Mouse (Mus musculus): ENCODE measurements around the gene Cd164l2.

Gene Cd164l2

DNA sequence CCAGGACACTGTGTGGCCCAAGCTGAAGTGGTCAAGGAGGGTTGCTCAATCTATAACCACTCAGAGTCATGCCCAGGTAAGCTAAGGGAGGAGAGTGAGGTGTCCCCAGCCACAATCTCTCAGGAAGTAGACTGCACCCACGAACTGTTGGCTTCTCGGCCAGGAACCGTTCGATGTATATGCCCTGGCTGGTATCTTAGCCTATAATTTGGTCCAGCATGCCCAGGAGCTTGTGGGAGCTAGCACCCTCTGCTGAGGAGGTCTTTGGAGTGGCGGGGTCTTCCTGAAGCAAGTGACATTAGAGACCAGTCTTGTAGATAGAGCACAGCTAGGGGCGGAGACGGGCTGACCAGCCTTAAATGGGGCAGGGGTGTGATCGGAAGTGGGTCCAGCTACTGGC is 9.8 kb downstream of the Cd164l2 start:
- DNase-seq (ENCODE audit: low spot score), result no peak

DNA sequence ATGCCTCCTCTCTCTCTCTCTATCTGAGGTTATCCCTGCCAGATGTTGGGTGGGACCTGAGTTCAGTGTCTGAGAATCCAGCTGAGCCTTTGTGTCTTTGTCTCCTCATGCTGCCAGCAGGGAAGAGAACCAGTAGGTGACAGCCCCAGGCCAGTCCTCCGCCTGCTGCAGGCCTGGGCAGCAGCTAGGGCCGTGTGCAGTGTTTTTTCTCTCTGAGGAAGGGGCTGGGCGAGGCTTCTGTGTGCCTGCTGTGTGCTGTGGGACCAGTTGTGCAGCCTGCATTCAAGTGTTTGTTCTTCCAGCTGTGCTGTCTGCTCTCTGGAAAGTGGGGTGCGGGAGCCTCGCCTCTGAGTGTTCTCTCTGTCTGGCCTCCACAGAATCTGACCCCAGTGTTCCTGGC is 11.9 kb downstream of the Cd164l2 start:
- no peak for DNase-seq (ENCODE audit: low spot score)

DNA sequence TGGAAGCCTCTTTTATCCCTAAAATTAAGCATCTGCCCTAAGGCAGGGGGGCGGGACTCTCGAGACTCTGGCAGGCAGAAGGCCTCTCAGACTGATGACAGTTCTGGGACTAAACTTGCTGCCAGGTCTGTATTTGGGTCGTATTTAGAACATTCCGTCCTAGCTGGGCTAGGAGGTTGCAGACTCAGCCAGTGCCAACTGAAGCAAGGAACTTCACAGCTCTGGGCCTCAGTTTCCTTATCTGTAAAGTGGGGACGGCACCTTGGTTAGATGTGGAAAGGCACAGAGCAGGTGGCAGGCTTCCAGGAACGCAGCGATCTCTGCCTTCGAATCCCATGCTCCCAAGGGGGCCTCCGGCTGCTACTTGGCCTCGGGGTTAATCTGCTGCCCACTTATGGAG is 14.1 kb downstream of the Cd164l2 start:
- DNase-seq (ENCODE audit: low spot score), result no peak

DNA sequence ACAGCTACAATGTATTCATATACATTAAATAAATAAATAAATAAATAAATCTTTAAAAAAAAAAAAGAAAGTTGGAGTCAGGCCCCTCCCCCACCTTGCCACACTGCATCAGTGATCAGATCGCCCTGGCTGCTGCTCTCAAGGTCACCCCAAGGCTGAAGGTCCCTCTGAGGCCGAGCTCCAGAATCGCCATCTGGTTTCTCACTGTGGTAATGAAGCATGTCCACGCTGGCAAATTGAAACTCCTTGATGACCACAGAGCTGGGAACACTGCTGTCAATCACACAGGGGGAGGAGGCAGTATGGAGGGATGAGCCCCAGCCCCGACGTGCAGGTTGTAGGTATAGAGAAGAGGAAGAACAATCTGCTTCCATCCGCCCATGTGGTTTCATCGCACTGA is 15.7 kb downstream of the Cd164l2 start:
- DNase-seq (ENCODE audit: low spot score), result no peak

DNA sequence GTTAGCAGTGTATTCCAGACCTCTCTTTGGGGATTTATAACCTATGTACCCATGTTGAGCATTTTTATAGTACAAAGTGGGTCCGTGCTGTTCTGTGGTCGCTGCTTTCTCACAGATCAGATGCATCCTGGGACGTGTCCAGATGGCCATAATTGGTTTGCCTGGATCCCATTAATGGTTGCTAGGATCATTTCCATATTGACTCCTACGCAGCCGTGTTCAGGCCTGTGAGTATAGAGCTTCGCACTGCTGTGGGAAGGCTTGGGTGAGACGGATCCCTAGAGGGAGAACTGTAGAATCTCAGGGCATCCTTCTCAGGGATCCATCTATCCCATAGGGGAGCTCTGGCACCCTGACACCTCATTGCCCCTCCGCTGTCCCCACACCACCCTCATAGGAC is 17.7 kb downstream of the Cd164l2 start:
- DNase-seq (ENCODE audit: low spot score), result no peak

DNA sequence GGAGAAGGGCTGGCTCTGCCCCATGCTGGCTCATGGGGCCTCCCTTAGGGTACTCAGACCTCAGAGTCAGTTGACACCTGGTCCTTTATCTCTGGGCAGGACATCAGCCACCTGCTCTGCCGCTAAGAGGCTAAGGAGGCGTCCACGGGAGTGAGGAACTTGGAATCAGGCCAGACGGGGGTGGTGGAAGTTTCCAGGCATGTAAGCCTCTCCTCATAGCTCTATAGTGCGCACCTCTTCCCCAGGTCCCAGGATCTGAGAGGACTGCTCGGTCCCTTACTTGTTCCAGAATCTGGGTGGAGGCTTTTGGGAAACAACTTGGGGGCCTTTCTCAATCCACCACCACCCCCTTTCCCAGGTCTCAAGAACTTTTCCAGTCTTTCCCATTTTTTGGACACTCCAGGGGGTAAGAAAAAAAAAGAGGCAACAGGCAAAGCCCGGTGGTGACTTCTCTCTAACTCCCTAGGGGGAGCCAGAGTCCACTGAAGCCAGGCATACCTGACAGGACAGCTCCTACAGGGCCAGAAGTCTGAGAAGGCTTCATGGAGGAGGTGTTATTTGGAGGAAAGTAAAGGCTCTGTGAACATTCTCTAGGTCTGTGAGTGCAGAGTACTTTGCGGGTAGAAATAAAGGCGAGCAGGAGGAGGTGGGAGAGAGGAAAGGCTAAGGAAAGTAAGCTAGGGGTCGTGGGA is 21.5 kb downstream of the Cd164l2 start:
- DNase-seq (ENCODE audit: low spot score), result no peak

DNA sequence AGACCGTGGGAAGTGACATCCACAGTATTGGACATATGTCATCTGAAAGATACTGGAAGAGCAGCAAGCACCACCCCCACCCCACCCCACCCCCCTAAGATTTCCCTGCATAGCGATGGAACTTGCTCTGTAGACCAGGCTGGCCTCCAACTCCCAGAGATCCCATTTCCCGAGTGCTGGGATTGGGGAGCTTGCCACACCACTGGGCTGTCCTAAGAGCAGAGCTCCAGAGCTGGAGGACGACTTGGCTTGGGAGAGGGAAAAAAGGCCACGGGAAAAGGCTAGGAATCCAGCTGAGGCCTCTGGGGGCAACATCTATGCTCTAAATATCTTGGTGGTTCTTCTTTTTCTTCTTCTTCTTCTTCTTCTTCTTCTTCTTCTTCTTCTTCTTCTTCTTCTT is 22.8 kb downstream of the Cd164l2 start:
- DNase-seq (ENCODE audit: low spot score), result no peak

DNA sequence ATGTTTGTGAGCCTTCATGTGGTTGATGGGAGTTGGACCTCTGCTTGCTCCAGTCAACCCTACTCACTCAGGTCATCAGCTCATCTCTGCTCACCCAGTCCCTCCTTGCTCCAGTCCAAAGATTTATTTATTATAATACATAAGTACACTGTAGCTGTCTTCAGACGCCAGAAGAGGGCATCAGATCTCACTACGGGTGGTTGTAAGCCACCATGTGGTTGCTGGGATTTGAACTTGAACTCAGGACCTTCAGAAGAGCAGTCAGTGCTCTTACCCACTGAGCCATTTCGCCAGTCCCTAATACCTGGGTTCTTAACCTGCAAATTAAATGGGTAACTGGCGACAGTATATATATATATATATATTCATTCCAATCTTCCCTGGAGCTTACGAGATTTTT is 23.5 kb downstream of the Cd164l2 start:
- no peak for DNase-seq (ENCODE audit: low spot score)

DNA sequence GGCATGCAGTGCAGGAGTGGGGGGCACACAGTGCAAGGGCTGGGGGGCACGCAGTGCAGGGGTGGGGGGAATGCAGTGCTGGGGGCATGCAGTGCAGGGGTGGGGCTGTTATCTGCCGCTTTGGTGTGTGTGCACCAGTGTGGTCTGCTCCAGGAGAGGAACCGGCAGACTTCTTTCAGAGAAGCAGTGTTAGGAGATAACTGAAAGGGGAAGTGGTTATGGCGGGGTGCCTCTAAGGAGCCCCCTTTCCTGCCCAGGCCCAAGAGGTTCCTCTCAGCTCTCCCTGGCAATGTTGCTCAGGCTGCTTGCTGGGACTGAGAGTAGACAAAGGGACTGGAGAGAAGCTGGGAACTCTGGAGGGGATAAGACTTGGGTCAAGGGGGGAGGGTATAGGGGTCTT is 26.0 kb downstream of the Cd164l2 start:
- DNase-seq (ENCODE audit: low spot score), result no peak

DNA sequence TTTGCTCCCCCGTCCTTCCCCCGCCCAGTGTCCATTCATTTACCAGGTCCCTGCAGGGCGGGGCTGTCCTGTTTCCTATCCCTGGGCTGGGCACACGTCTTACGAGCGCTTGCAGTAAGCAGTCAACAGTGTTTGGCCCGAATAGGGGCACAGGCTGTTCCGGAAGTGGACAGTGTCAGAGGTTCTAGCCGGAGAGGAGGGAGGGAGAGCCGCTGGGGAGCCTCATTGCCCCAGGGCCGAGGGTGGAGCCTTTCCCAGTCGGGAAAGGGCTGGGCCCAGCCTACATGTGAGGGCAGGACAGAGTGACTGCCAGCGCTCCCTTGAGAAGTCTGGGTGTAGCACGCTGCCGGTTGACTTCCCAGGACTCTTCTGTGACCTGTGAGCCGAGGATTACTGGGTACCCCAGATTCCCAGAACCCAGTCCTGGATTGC is 28.6 kb downstream of the Cd164l2 start, which contains the start of gene Map3k6:
Map3k6 (plus strand) TSS at position 329 of the 432 bp plus-strand sequence.
- DNase-seq (ENCODE audit: low spot score), result peak; percentile 75

DNA sequence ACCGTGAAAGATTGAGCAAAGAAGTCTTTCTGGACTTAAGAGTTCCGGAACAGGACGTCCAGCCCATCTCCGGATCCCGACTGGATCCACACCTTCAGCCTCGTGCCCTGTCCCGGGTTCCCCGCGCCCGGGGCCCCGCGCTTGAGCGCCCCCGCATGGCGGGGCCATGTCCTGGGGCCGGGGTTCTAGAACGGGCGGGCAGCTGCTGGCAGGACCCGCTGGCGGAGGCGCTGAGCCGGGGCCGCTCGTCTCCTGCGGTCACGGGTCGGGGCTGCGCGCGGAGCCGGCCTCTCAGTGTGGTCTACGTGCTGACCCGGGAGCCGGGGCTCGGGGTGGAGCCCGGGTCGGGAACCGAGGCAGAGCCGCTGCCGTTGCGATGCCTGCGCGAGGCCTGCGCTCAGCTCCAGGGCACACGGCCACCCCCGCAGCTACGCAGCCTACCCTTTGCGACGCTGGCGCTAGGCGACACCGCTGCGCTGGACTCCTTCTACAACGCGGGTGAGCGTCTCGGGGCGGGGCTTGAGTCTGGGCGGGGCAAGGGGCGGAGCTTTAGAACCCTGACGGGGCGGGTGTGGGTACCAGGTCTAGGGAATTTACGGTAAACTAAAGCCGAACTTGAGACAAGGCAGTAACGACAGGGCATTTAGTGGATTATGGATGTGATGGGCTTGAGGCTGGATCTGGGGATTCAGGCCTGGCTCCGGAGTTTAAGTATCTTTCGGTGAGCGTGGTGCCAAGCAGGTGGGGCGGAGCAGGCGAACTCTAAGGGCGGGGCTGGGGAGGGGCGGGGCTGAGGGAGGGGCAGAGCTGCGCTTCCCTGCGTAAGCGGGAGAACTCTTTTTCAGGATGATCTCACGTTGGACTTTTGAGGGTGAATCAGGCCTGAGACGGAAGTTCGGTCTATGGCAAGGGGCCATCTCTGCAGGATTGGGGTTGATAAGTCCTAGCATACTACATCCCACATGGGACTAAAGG is 29.3 kb downstream of the Cd164l2 start:
- DNase-seq (ENCODE audit: low spot score), result peak; percentile 80

DNA sequence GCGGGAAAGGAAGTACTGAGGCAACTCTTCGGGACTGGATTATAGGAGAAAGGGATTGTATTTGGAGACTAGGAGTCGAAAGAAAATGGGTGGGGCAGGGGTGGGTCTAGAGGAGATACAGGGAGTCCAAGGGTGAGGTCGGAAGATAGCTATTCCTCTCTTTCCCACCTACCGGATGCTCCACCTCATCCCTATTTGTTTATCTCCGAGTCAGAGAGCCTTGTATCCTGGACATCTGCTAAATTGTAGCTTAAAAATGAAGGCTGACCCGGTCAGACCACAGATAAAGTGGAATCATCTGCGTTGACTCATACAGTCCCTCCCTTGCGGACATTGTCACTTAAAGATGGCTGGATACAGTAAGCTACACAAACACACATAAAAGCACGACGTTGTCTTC is 30.0 kb downstream of the Cd164l2 start:
- DNase-seq (ENCODE audit: low spot score), result no peak

DNA sequence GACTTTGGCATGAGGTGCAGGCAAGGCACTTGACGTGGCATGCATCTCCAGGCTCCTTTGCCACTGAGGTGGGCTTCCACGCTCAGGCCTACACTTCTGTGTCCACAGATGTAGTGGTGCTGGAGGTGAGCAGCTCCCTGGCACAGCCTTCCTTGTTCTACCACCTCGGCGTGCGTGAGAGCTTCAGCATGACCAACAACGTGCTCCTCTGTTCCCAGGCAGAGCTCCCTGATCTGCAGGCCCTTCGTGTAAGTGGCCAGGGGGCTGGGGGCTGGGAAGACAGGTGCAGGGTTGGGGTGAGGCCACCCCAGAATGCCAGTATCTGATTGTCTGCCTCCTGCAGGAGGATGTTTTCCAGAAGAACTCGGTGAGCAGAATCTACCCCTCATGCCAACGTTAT is 30.8 kb downstream of the Cd164l2 start:
- DNase-seq (ENCODE audit: low spot score), result no peak

DNA sequence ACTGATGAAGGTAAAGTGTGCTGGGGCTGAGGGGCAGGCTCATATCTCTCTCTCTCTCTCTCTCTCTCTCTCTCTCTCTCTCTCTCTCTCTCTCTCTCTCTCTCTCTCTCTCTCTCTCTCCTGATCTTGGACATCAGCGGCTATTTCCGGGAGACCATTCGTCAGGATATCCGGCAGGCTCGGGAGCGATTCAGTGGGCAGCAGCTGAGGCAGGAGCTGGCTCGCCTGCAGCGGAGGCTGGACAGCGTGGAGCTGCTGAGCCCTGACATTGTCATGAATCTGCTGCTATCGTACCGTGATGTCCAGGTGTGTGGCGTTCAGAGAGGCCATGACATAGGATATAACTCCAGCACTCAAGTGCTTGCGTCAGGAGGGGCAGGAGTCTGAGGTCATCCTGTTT is 31.6 kb downstream of the Cd164l2 start:
- no peak for DNase-seq (ENCODE audit: low spot score)

DNA sequence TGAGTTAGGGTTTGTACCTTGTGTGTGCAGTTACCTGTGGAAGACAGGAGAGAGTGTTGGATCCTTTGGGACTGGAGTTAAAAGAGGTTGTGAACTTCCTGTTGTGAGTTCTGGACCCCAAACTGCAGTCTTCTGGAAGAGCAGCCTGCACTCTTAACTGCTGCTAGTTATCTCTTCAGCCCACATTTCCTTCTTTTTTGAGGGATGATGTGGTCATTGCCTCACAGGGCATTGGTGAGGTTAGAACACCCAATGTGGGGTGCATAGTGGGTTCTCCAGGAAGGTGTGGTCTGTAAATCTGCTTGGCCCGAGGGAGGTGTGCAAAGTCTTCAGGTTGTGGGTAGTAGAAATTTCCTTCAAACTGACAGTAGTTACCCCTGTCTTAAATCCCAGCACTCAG is 32.4 kb downstream of the Cd164l2 start:
- no peak for DNase-seq (ENCODE audit: low spot score)

DNA sequence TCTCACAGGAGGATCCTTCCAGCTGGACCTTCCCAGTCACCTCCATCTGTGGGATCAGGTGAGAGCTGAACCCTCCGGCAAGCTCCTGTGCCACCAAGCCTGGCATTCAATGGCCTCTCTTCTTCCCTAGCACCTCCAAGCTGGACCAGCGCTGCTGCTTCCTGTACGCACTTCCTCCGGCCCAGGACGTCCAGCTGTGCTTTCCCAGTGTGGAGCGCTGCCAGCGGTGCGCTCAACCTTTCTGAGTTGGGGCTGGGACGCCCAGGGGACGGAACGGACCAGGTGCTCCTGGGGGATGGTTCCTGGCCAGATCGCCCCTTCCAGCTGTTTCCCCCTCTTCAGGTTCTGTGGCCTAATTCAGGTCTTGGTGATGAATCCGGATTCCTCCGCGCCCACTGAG is 35.1 kb downstream of the Cd164l2 start:
- no peak for DNase-seq (ENCODE audit: low spot score)

DNA sequence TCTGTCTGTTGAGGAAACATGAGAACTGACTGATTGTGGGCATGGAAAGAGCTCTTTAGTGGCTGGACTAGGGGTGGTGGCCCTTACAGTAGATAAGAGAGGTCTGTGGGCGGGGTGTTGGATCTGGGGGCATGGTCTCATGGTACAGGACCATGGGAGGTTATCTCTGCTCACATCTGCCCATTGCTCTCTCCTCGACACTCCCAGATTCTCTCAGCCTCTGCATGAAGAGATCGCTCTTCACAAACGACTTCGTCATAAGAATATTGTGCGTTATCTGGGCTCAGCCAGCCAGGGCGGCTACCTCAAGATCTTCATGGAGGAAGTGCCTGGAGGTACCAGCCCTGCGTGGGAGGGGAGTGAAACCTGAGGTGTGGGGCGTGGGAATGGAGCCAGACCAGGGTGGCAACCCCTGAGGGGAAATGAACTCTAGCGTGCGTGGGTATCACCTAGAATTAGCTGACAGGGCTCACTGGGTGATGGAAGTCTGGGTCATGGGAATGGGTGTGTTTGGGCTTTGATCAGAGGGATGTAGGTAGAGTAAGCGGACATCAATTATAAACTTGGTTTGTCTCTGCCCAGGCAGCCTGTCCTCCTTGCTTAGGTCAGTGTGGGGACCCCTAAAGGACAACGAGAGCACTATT is 36.0 kb downstream of the Cd164l2 start:
- no peak for DNase-seq (ENCODE audit: low spot score)

DNA sequence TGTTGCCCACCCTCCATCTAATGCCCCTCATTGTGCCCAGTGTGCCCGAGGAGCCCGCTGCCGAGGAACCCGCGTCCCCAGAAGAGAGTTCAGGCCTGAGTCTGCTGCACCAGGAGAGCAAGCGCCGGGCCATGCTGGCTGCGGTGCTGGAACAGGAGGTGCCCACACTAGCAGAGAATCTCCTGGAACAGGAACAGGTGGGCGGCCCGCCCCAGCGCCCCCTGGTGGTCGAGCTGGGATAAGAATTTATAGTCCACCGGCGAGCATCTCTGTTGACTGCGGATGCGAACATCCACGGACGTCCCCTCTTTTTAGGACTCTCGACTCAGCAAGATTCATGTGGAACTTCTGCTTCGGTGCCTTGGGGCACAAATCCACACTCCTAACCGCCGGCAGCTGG is 38.7 kb downstream of the Cd164l2 start:
- peak; percentile 40 for DNase-seq (ENCODE audit: low spot score)

DNA sequence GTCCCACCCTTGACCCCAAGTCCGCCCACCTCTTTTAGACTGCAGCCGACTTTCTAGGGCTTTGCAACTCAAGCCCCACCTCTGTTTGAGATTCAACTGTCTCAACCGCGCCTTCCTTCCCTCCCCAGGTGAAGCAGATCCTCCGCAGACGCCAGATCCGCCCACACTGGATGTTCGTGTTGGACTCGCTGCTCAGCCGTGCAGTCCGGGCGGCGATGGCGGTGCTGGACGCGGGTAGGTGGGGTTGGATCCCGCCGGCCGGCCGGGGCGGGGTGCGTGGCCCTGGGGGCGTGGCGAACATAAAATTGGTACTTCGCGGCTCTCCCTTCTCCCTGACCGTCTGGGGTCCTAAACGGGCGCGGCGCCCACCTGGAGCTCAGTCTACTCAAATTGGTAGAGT is 39.3 kb downstream of the Cd164l2 start:
- no peak for DNase-seq (ENCODE audit: low spot score)

DNA sequence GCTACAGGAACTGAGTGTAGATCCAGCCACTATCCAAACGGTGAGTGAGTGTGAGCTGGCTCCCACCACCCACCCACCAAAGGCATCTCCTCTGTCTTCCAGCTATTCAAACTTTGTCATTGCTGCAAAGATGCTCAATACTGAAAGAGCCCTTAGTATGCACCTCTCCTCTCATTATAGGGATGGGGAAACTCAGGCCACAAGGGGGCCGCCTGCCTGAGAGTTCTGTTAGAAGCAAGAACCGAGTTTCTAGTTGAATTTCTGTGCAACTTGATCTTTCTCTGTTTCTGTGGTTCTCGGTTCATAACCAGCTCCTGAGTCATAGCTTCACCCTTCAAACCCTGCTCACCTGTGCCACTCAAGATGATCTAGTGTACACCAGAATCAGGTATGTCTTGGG is 40.2 kb downstream of the Cd164l2 start:
- no peak for DNase-seq (ENCODE audit: low spot score)

DNA sequence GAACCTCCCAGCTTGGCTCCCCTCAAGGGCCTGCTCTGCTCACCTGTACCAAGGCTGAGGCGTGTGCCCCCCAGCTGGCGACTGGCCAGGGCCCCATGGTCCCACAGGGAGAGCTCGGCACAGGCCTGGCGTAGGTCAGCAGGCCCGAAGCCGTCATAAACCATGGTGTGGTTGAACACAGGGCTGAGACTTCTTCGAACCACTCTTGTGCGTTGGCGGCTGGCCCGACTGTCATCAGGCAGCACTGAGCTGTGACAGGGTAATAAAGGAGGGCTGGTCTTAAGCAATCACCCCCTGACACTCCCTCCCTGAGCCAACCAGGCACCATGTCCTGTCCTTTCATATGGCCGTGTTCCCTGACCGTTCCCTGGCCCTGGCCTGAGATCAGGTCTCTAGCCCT is 41.5 kb downstream of the Cd164l2 start:
- no peak for DNase-seq (ENCODE audit: low spot score)

DNA sequence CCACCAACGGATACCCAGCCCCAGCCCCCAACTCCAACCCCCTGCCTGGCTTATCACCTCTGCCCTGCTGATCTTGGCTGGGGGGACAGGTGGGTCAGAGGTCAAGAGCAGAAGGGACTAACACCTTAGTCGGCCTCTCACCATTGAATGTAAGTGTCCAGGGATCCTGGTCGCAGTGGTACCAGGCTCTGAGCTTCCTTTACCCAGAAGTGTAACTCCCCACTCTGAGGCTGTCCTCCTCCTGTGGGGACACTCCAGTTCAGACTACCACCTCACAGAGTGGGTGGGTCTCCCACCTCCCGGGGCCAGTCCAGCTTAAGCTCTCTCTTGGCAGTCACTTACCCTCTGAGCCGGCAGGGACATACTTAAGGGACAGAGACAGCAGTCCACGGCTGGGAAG is 43.5 kb downstream of the Cd164l2 start:
- DNase-seq (ENCODE audit: low spot score), result no peak

DNA sequence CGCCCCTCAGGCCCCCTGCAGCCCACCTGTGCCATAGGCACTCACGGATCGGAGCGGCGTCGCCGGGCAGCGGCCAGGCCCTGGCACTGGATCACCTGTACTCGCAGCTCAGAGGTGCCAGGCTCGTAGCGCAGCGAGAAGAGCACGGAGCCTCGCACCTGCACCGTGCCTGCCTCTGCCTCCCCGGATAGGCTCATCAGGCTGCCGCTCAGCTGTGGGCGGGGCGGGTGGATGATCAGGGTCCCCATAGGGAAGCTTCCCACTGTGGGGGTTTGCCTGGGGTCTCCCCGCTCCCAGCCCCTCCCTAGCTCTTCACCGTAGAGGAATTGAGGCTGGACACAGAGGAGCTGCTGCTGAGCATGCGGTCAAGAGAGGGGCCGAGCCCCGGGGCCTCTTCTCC is 44.9 kb downstream of the Cd164l2 start:
- no peak for DNase-seq (ENCODE audit: low spot score)

Measured in ovary, adult 18-20 months (tissue).